Mouse (Mus musculus) T-cell, adult 2 months (primary cell): ENCODE measurements around the gene Arhgef3.
A peak's percentile ranks its signal among the peaks of the same experiment; 100 is the strongest.
"Not testable (repeated sequence)": the region's sequence is repeated elsewhere in the genome, so short reads cannot be mapped to it uniquely, and the experiment has no call there.

Source experiments
- DNase-seq: peaks from one replicate; pipeline ENCODE4 v3.0.0; 2022; ENCODE audit warnings: low spot score

The Arhgef3 gene

DNA sequence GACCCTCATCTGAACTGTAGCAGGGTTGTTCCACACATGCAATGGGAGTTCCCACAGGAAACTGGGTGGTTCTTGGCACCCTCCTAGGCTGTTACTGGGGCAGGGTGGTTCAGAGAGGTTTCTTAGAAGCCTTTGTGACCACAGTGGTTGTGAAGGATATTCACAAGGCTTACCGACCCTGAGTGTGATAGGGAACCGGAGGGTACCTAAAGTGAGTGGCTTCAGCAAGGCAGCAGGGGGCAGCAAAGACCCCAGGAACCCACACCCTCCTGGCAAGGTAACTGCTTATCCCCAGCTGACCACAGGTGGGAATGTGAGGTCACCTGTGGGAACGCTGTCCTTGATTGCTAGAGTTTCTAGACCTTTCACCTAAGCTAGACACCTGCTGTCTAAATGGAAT, 77.8 kb downstream of the Arhgef3 start:
- DNase-seq, result peak; percentile 59

GRCm38 (mm10) chr14:27196980-27197379, 82.3 kb downstream of the Arhgef3 start:
- no peak for DNase-seq

- no peak for DNase-seq
Measured at GRCm38 (mm10) chr14:27198490-27199089, 83.9 kb downstream of the Arhgef3 start.

GRCm38 (mm10) chr14:27199119-27199518, 84.4 kb downstream of the Arhgef3 start:
- no peak for DNase-seq

DNA sequence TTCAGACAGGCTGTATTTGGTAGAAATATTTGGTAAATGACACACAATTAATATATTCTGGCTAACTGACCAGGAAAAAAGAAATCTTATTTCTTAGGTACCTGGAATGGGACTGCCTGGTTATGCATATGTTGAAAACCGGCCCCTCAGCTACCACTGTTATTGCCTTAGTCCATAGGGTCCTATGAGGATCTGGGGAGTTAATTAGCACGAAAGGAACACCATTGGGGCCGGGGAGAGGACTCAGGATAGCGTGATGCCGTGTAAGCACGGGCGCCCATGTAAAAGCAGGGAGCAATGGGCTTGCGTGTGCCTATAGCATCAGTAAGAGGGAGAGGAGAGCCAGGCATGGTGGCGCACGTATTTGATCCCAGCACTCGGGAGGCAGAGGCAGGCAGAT, 85.2 kb downstream of the Arhgef3 start:
- DNase-seq, result no peak

GRCm38 (mm10) chr14:27200743-27201576, 86.3 kb downstream of the Arhgef3 start:
- DNase-seq, result no peak

GRCm38 (mm10) chr14:27201824-27202223, 87.1 kb downstream of the Arhgef3 start:
- DNase-seq, result no peak

- no peak for DNase-seq
Measured at GRCm38 (mm10) chr14:27204704-27205103, 90.0 kb downstream of the Arhgef3 start.

GRCm38 (mm10) chr14:27206443-27206842, 91.7 kb downstream of the Arhgef3 start:
- DNase-seq, result no peak

GRCm38 (mm10) chr14:27209542-27209941, 94.8 kb downstream of the Arhgef3 start:
- no peak for DNase-seq

DNA sequence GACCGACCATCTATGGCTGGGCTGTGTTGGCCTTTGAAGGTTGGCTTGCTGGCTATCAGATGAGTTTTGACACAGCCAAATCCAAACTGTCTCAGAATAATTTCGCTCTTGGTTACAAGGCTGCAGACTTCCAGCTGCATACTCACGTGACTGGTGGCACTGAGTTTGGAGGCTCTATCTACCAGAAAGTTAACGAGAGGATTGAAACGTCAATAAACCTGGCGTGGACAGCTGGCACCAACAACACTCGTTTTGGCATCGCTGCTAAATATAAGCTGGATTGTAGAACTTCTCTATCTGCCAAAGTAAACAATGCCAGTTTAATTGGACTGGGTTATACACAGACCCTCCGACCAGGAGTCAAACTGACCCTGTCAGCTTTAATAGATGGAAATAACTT, 96.1 kb downstream of the Arhgef3 start:
- not testable (repeated sequence) for DNase-seq

DNA sequence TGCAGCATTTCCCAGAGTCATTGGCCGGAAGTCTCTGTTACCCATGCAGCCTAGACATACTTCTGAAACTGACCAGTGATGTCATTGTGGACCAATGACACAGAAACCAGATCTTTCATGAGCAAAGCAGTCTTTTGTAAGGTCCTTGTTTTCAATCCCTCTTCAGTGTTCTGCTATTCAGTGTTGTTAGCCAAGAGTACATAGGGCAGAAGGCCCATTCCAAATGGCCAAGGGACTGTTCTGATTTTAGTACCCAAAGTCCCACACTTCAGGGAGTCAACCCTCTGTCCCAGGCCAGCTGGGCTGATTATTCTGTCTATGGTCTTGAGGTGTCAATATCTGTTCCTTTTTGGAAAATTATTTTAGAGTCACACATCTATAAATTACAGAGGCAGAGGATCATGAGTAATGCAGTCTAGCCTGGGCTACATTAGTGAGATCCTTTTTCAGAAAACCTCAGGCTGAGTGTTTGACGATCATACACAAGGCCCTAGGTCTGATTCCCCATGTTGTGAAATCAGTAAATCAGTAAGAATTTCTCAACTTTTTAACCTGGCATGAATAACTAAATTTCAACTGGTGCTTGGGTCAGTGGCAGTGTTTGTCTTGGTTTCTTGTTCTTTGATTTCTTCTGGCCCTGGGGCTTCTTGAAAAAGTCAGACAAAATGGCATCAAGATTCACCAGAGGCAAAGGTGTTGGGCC, 97.2 kb downstream of the Arhgef3 start:
- no peak for DNase-seq

GRCm38 (mm10) chr14:27214232-27214631, 99.5 kb downstream of the Arhgef3 start:
- DNase-seq, result no peak

- no peak for DNase-seq
Measured at GRCm38 (mm10) chr14:27219668-27220067, 105.0 kb downstream of the Arhgef3 start.

DNA sequence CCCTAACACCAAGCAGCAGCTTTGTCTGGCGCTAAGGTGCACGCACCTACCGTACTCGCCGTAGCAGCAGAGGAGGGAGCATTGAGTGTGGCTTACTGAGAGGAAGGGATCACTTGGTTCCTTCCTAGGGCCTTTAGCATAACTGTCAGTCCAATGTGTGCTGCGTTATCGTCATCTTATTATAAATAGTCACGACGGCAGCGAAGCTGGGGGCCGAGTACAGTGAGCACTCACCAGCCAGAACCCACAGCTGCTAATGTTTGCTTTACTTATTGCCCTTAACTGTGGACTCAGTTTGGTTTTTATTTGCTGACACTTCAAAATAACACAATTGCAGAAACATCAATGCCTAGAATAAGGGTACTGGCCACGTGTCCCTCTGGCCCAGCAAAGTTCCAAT, 105.6 kb downstream of the Arhgef3 start:
- DNase-seq, result no peak

DNA sequence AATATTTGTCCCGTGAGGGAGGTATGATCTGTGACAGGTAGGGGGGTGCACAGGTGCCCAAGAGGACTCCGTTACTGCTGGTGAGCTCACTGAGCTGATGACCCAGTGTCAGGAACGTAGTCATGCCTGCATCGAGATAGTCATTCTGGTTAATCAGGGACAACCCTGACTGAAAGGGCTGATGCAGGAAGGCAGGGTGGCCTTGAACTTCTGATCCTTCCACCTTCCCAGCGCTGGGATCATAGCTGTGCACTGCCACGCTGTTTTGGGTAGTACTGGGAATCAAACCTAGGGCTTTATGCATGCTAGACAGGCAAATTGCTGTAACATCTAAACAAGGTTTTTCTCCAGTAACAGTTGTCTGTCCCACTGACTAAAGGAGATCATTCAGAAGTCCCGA, 109.9 kb downstream of the Arhgef3 start:
- no peak for DNase-seq

- no peak for DNase-seq
Measured at GRCm38 (mm10) chr14:27226288-27226687, 111.6 kb downstream of the Arhgef3 start.

GRCm38 (mm10) chr14:27228288-27228687, 113.6 kb downstream of the Arhgef3 start:
- DNase-seq, result no peak

GRCm38 (mm10) chr14:27228941-27229371, 114.3 kb downstream of the Arhgef3 start:
- no peak for DNase-seq

DNA sequence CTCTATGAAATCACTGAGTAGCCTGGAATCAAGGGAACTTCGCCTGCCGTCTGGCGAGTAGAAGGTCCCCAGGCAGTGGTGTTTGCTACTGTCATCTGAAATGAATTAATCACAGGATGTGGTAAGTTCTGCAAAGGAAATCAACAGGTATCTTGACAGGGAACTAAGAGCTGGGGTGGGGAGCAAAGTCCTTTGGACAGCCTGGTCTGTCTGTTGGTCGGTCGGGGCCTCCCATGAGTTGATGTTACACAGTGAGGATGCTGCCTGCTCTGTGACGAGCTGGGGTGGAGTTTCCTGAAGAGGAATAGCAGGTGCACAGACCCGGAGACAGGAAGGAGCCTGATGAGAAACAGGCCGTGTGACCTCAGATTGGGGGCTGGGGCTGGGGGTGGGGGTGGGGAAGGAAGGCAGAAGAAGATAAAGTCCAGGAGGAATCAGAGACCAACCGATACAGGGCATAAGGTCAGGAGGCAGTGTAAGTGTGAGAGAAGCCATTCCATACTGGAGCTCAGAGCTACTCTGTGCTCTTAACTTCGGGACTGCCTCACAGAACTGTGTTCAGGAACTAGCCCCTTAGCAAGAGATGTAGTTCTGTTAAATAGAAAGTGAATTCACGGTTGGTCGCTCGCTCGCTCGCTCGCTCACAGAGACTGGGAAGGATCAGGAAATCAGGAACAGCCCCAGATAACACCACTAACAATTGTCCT, 114.9 kb downstream of the Arhgef3 start:
- peak; percentile 92 for DNase-seq

DNA sequence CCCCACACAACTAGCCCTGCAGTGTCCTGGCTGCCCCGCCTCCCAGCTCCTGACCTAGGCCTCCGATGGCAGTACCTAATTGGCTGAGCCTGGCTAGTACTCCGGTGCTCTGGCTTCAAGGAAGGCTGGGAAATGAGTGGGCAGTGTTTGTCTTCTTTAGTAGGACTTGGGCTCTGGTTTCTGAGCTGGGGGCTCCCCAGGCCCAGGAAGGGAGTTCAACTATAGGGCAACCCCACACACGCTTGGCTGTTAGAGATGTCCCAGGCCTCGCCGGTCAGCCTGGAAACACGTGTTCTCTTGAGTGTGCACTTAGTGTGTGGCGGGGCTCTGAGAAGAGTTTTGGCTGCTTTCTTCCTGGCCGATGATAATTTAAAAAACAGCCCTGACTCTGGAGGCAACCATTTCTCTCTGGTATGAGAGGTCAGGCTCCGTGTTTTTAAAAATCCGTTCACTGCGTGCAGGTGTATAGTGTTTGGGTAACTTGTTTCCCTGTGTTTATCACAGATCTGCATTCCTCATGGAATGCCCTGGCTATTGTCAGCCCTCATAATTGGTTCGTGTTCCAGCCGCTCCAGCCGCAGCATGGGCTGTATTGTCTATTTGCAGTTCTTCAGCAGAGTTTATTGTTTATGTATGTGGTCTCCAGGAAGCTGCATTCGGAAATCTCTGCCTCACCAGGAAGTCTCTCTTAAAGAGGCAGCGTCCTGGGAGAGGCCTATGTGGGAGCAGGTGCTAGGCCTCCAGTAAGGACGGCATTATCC, 115.7 kb downstream of the Arhgef3 start:
- DNase-seq, result peak; percentile 63

DNA sequence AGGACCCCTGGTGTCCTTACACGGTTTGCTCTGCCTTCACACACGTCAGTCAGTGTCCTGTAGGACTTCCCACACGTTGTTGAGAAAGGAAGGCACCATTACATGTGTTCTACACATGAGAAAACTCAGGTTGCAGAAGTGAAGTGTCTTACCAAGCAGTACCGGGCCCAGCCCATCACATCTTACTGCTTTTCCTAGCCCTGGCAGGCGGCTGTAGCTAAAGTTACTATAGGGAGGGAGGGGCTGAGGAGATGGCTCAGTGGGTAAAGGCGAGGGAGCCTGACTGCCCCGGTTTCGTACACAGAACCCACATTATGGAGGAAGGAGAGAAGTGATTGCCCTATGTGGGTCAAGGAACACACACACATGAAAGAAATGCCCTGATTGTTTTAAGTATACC, 116.8 kb downstream of the Arhgef3 start:
- DNase-seq, result no peak
